Mouse (Mus musculus) ovary, postnatal 10 days (tissue): ENCODE measurements at regions not wholly inside any gene's neighbourhood (a gene's known extent, or its start where the extent isn't known, plus 50 kb on each side); places are given as distances from the start of the nearest gene placed in this dataset.

Source experiments
- DNase-seq: peaks from one replicate; pipeline ENCODE4 v3.0.0; 2022; ENCODE audit warnings: low spot score

DNA sequence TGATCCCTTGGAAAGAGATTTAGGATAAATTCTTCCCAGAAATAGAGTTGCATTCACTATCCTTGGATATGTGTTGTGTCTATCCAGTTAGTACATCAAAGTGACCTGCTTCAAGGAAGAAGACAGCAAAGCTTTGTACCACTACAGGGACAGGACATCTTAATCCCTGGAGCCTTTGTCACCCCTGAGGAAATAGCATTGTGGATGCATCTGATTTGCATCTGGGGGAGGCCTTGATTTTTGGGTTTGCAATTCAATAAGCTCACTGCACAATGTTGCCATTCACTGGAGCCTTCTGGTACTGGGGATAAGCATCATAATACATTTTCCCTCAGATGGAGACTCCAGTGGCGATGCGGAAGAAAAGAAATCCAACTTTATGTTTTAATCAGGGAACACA lies 229.2 kb upstream of the Dcn start:
- no peak for DNase-seq

GRCm38 (mm10) chr10:97265959-97266517 lies 213.4 kb upstream of the Dcn start:
- no peak for DNase-seq

- no peak for DNase-seq
Measured at GRCm38 (mm10) chr10:97282416-97282815, 197.0 kb upstream of the Dcn start.

GRCm38 (mm10) chr10:97282841-97283496 lies 196.4 kb upstream of the Dcn start:
- DNase-seq = no peak

DNA sequence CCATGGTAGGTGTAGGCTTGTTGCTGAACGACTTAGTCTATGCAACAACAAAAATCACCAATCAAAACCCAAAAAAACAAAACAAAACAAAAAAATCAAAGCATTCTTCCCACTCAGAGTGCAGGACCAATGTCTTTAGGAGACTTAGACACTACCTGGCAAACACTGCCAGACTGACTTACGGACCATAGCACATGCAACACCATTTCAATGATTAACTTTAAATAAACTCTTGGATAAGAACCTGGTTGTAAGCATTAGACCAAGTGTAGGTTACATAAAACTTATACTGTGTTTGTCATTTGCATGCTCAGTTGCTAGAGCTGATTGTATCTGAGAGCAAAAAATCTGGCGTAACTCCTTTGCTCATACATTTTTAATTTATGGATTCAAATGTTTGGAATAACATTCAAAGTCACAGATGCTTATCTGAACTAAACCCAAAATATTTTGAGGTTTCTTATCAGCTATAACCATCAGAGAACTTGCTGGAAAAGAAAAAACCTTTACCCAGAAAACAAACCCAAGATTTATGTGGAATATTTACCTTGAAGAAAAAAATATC lies 174.5 kb upstream of the Dcn start:
- no peak for DNase-seq

DNA sequence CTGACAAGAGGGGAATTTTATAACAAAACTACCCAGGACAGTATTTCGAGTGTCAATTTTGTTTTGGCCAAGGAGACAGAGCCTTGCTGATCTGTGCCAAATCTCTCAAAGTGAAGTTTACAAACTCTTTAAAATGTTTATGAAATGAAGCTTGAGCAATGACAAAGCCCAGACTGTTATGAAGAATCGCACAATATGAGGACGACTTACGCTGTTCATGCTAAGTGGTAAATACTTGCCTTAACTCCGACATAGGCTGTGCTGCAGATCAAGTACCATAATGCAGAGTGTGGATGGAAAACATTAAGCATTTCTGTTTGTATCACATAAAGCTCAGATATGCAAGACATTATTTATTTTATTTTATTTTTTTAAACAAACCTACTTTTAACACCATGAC lies 169.8 kb upstream of the Dcn start:
- no peak for DNase-seq

DNA sequence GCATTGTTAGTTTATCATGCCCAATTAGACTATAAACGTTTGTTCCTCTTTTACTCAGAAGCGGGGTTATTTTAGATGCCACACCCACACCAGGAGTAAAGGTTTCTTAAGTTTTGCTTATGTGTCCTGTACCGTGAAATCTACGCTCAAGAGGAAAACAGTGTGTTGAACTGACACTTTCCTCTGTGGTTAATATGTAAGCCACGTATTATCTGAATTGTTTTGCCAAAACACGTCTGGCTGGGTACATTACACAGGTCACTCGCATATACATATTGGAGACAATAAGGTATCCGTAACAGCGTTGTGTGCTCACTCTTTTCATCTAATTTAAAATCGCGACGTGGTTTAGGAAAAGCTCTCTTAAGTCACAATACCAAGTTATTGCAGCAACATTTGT lies 166.9 kb upstream of the Dcn start:
- no peak for DNase-seq

- peak; percentile 85 for DNase-seq
Measured at GRCm38 (mm10) chr10:97312978-97313377, 166.4 kb upstream of the Dcn start.

GRCm38 (mm10) chr10:97313407-97313901 lies 166.0 kb upstream of the Dcn start:
- peak; percentile 62 for DNase-seq

- DNase-seq = no peak
Measured at GRCm38 (mm10) chr10:97332639-97333038, 146.8 kb upstream of the Dcn start.

DNA sequence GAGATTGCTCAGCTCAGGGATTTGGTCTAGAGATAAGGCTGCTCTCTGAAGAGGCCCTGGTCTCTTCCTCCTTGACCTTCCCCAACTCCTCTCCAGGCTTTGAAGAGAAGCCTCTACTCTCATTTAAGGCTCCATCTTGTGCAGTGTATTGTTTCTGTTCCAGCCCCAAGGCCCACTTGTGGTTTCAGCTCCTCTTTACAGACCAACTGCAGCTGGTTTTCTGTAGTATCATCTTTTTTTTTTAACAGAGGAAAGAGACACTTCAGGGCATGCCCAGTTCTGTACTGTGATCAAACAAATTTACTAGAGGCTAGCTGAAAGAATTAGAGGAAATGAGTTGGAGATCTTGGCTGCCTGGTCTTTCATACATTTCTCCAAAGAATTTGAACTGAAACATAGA lies 145.4 kb upstream of the Dcn start:
- no peak for DNase-seq

DNA sequence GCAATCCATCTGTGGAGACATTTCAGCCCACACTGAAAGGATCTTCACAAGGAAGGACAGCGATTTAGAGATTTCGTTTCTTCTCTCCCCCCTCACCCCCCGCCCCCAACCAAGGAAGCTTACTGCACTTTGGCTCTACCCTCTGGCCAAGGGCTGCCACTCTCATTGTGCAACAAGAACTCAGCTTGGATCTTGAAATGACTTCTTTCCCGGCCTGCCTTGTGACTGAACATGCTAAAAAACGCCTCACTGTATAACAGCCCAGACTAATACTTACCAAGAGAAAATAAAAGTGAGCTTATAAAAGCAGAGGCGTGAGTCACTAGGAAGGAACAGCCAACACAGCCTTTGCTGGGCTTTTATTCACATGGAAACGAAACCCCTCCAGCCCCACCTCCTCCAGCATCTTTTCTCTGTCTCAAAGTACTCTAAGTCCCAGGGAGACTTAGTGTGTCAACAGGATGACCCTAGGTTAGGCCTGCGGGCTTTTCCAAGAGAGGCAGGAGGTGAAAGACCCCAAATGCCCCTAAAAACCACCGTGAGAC lies 144.7 kb upstream of the Dcn start:
- DNase-seq = no peak

DNA sequence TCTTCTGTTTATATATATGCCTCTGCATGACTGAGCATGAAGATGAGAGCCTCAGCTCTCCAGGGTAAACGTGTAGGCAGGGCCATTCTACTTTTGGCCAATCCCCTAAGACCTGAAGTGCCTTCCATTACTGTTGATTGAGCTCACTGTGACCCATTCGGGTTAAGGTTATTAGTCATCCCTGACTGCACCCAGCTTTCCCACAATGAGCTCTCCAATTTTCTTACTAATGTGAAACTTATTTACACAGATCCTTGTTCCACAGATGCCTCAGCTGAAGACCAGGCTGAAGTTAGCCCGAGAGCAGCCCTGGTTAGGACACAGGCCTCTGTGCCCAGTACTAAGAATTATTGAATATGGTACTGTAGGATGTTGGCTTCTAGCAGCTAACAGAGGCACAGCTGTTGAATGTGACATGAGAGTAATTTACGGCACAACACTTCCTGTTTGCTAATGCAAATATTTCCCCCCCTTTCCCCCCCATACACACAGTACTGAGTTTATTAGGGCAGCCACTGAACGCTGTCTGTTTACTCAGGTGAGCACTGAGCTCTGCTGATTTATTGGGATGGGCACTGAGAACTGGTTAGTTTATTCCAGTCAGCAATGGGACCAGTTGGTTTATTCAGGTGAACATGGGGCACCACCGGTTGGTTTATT lies 141.2 kb upstream of the Dcn start:
- no peak for DNase-seq

- no peak for DNase-seq
Measured at GRCm38 (mm10) chr10:97339866-97340706, 139.3 kb upstream of the Dcn start.

GRCm38 (mm10) chr10:97345347-97345746 lies 134.1 kb upstream of the Dcn start:
- peak; percentile 45 for DNase-seq

DNA sequence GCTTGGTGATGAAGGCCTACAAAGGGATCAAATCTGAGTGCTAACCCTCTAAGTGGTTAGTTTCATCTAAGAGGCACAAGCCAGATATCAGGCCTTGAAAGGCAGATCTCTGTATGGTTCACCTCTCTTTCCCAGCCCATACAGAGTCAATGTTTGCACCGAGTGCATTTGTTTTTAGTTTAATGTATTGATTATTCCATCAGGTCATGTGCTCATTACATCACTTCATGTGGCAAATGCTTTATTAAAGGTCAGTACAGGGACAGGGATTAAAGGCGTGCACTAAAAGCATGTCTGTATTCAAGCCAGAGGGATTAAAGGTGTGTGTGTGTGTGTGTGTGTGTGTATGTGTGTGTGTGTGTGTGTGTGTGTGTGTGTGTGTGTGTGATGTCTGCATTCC lies 132.5 kb upstream of the Dcn start:
- DNase-seq = no peak

DNA sequence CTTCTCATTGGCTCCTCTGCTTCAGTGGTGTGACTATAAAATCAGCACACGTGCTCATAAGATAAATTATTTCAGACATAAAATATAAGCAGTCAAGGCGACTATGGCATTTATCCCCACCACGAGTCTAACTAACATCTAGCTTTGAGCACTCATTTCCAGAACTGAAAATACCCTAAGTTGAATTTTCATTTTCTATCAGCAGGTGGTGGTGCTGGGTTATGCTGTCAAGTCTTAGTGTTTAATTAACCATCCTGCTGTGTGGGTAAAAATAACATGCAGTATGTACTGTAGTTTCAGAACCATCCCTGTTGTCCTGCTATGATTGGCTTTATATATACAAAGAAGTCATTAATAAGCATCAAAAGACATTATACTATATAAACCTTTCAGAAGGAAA lies 110.8 kb upstream of the Dcn start:
- DNase-seq = no peak

DNA sequence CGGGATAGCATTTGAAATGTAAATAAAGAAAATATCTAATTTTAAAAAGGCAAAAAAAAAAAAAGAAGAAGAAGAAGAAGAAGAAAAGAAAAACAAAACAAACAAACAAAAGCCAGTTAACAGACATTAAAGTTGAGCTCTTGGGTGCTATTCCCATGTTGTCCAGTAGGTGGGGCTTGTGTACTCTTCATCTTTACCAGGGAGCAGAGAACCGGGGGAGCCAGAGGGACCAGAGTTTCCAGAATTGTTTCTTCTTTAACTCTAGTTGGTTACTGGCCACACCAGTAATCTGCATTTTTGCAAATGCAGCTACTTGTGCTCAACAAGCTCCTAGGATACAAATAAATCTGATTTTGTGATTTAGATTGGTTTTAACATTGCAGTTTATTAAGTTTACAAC lies 103.6 kb upstream of the Dcn start:
- DNase-seq = no peak

DNA sequence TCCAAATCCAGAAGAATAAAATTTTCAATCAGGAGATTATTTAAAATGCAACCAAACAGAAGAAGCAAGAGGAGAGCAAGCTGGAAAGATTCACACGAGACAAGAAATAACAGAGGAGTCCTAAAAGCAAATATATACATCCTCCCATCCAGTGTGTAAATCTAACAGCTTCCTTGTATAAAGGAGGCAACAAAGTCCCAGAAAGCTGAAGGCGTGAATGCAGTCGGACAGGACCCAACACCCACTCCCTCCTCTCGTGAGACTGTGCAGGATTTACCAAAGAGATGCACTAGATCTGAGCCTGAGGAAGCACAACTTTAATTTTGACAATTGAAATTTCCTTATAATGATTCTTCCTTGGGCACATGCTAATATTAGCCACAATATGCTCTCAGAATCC lies 103.0 kb upstream of the Dcn start:
- DNase-seq = no peak

GRCm38 (mm10) chr10:97381586-97381985 lies 97.8 kb upstream of the Dcn start:
- DNase-seq = no peak

DNA sequence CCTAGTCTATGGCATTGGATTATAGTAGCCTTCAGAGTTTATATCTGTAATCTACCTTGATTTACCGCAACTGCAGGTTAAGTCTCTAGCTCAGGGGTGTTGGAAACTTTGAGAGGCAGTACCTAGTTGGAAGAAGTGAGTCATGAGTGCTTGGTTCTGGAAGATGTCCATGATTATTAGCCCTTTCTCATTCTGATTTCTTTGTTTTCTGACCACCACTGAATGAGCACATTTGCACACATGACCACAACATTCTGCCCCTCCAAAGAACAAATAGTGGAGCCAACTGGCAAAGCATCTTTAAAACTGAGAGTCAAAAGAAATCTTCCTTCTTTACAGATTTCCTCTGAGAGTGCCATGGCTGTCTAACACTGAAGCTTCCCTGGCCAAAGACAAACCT lies 95.5 kb upstream of the Dcn start:
- no peak for DNase-seq
